Mouse (Mus musculus) brain, embryonic 18.5 days (tissue): Measurements from ENCODE around the gene Cmip.

Experiments used
- DNase-seq: peaks from one replicate; pipeline ENCODE4 v3.0.0-alpha.2; 2012; ENCODE audit warnings: low read depth, low spot score

Cmip gene

DNA sequence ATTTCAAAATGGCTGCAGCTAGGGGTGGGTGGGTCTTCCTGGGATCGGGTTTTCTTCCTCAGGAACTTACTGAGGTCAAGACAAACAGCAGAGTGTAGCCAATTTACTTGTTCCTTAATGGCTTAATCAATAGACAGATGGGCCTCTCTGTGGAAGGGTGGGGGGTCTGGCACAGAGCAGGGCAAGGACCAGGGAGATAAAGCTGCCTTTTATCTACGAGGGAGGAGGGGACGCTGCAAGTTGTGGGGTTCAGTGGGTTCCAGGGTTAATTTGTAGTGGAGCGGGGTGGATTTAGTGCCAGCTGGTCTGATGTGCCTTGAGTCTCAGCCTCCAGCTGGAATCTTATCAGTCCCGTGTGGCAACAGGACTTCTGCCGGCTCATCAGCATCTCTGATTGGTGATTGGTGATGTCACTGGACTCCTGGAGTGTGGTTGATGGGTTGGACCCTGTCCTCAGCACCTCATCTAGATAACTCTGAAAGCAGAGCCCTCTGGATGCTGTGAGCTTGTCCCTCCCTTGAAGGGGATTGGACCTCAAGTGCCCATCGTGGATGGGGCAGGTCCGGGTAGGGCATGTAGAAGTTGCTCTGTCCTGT is 65.9 kb downstream of the Cmip start:
- DNase-seq = no peak

DNA sequence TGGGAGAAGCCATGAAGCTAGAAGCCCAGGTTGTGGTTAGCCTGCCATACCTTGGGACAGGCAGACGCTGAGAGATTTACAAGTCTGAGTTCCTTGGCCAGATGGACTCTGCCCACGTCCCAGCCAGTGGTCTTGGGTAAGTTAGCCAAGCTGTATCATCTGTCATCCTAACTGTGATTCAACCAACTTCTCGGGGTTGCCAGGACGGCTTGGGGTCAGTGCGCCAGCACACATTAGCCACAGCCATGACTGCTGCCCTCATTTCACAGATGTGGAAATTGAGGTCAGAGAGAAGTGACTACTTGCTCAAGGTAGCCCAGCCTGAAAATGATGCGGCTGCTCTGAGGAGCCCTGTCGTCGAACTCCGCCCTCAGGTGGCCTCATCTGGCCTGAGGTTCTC is 68.0 kb downstream of the Cmip start:
- DNase-seq = no peak

DNA sequence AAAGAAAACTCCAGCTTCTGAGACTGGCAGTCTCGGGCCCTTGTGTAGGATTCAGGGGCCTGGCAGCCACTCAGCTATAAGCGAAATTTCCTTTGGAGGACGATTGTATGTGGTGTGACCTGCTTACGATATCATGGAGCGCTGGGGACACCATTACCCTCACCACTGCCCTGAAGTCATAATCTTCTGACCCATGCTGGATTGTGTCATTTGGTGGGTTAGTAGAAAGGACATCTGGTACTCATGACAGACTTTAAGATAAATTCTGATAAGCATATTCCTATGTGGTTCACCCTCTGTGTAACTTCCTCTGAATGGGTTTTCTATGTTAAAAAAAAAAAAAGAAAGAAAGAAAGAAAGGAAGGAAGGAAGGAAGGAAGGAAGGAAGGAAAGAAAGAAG is 69.9 kb downstream of the Cmip start:
- DNase-seq = no peak

DNA sequence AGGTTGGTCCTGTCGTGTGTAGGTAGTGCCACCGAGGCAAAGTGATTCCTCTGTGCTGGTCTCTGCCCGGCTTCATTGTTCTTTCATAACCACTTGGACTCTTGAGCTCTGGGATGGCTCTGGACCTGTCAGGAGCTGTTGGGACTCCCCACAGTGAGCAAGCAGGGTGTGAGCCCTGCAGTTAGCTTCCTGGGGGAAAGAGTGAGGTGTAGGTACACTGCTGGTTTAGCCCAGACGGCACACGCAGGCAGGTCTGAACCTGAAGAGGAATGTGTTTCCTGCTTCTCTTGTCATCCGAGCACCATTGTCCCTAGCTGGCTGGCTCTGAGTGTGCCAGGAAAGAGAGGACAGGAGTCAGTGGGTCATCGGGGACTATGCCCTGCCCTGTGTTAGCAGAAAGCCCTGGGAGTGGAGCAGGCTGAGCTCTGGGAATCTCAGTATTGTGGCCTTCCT is 70.5 kb downstream of the Cmip start:
- DNase-seq = no peak

DNA sequence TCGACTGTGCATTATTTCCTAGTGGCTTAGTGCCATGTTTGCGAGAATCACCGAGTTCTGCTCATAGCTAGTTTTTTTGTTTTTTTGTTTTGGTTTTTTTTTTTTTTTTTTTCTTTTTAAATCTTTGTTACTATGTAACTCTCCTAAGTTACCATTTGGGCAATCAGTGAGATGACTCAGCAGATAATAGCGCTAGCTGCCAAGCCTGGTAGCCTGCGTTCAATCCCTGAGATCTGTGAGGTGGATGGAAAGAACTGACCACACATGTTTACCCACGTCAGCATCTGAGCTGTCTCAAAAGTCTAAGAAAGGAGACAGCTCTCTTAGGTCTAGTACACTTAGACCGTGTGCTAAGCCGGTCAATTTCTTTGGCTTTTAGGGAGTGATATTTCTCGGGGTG is 71.9 kb downstream of the Cmip start:
- DNase-seq = no peak

DNA sequence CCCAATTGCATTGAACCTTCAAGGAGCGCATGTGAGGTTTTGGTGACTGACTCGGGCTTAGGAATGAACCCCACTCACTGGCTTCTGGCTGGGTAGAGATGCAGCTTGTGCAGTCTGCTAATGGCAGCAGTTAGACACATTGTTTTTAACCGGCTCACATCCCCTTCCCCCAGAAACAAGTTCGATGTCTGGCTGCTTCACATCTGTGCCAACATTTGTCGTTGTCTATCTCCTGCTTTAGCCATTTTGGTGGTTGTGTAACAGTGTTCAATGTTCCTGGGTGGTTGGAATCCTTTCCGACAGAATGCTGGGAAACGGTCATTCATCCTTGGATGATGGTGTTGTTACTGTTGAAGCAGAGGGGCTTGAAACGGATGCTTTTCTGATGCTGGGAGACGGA is 72.3 kb downstream of the Cmip start:
- no peak for DNase-seq

DNA sequence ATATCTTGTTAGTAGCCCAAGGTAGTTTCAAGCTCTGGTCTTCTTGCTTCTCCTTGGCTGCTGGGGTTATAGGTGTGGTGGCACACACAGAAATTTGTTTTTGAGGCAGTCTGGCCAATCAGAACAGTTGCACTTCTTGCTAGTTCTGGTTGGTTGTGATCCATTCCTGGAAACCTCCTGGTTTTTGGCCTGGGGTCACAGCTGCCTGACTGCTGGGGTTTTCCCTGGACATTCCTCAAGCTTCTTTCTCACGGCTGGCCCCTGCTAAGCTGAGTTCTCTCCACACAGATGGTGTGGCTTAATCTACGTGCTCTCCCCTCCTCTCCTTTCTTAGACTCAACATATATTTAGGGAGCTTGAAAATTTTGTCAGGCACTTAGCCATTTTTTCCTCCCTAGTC is 73.0 kb downstream of the Cmip start:
- no peak for DNase-seq

DNA sequence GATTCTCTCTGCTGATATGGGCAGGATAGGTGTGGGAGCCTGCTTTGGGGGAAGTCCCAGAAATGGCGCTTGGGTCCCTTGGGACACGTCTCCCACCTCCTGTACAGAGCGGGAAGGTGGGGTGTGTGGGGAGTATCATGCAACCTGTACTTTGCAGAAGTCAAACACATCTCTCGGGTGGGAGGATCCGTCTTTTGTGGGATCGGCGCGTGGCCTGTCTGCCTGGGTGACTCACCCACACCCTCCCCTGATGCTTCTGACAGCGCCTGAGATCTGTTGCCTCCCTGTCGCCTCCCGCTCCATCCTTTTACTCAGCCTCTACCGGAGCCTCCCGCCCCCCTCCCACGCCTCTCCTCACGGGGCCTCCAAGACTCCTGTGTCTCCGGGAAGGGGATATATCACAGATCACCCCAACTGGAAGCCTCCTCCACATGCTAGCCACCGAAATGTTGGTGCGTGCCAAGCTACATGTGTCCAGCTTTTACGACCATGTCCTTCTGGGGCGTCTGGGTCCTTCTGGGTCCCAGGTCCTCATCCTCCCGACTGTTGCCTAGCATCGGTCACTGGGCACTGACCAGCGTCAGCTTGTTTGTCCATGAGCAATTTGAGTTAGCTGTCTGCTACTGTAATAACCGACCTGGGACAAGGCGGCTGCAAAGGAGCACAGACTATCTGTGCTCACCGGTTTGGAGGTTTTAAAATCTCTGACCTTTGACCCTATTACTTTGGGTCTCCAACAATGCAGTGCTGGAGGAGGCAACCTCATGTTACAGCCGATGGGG is 75.6 kb downstream of the Cmip start:
- DNase-seq = no peak

DNA sequence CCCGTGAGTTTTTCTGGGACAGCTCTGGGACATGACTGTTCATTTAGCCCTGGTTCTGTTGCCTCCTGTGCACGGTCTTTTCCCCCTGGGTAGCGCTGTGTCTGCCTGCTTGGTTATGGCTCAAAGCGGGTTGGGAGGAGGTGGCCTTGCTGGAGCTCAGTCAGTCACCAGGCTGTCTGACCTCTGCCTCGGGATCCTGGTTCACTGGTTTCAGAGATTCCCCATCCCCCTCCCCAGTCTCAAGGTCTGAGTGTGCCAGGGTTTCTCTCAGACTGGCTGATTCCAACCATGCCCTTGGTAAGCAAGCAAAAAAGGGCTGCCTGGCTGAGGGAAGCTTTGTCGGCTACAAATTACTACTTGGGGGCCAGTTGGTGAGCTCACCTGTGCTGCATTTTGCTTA is 76.8 kb downstream of the Cmip start:
- DNase-seq = no peak

DNA sequence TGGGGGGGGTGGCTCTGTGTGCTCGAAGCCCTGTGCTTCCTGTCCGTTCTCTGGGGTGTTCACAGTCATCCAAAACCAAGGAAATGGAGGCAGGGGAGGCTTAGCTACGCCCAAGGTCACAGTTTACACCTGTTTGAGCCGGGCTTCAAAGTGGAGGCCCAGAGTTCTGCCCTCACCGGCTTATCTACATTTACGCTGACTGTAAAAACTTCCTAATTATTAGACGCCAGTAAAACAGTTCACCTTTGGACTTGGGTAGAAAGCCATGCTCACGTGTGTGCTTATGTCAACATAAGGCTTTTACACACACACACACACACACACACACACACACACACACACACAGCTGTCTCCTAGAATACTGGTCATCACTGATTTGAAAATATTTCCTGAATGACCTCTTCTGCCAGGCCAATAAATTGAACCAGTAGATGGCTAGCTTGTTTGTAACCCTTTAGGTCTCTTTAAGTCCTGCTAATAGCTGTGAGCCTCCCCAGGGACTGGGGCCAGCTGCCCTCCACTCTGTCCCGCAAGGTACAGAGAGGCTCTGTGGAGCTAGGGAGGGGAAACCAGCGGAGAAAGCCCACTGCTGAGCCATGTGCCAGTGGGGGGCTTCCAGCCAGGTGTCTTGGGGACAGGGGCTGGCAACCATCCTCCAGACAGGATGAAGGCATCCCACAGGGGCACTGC is 77.3 kb downstream of the Cmip start:
- no peak for DNase-seq

DNA sequence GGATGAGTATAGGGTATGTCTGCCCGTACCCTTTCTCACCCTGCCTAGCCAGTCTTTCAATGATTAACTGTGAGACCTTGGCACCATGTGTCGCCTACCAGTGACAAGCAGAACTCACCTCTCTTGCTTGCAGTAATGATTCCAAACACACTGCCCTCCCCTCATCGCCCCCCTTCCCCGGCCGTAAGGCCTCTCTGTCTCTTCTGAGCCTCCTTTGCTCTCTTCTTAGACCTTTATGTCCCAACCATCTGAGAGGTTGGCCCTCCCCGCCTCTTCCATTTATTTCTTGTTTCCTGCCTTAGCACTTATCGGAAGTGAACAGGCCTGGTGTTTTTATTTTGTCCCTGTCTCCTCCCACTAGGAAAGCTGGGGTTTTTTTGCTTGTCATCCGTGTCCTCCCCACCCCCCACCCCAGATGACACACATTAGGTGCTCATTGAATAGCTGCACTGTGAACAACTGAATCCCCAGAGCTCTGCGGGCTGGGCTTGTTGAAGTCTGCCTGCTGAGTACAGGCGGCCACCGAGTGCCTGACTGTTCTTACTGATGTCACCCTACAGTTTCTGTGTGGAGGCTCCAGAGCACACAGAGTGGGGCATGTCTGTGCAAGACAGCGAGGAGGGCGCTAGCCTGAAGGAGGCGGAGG is 78.0 kb downstream of the Cmip start:
- DNase-seq = no peak

DNA sequence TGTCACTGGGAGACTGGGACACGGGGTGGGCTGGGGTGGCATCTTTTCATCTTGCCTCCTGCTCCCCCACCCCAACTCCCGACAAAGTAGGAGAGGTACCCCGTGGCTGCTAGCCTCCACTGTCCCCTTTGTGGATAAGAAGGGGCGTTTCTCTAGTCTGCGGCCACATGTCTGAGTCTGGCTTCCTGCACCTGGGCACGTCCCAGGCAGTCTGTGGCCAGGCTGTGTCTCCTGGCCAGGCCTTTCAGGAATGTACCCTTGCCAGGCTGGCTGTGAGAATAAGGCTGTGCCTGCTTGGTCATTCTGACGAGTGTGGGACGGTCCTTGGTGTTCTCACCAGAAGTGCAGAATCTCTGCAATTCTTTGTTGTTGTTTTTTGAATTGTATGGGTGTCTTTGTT is 78.6 kb downstream of the Cmip start:
- no peak for DNase-seq

DNA sequence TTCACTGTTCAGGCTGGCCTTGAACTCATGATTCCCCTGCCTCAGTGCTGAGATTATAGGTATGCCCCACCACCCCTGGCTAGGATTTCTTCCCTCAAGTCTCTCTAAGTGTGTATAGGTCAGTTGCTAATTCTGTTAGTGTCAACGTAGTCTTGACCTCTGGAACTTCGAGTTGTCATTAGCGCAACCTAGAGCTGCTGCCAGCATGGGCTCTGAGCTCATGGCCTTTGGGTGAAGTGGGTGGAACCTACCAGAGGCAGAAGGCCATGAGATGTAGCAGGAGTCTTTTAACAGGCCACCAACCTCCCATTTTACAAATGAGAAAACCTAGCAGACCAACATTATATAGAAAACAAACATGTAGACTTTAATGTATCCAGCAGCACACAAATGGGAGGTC is 80.3 kb downstream of the Cmip start:
- no peak for DNase-seq

DNA sequence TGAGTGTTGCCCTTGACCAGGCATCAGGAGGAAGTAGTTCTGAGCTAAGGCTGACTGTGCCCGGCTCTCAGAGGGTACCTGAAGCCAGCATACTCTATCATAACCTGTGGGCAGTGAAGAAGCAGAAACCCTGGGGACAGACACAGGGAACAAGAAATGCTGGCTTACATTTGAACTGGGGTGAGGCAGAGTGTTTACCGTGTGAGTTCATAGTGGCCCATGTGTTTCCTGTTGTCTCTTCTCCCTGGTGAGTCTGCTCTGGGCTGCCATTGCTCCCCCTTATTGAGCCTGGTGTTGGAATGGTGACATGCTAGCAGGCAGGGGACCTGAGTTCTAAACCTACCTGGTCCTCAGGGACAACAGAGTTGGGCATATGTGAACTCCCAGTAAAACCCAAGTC is 81.8 kb downstream of the Cmip start:
- DNase-seq = no peak

DNA sequence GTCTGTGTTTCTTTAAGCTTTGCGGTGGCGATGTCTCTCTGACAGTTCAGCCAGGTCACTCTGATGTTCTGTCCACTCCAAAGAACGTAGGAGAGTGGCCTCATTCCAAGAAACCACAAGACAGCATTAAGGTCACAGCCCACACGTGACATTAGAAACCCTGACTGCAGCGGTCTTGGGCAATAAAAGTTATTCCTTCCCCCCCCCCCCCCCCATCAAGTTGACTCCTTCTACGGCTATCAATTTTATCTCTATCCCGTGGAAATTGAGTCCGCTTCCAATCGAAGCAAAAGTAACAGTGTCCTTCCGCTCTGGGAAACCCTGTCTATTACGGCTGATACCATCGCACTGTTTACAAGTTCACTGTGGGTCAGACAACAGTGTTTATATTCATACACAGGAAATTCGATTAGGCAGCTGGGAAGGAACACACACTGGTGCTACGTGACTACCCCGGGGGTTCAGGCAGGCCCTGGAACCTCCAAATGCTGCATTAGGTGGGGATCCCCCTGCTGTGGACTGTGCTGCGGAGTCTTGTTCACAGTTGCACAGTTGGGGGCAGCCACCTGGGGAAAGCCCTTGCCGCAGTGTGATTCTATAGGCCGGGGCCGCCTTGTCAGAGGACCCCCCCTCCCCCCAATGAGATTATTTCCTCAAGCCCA is 82.6 kb downstream of the Cmip start:
- no peak for DNase-seq

DNA sequence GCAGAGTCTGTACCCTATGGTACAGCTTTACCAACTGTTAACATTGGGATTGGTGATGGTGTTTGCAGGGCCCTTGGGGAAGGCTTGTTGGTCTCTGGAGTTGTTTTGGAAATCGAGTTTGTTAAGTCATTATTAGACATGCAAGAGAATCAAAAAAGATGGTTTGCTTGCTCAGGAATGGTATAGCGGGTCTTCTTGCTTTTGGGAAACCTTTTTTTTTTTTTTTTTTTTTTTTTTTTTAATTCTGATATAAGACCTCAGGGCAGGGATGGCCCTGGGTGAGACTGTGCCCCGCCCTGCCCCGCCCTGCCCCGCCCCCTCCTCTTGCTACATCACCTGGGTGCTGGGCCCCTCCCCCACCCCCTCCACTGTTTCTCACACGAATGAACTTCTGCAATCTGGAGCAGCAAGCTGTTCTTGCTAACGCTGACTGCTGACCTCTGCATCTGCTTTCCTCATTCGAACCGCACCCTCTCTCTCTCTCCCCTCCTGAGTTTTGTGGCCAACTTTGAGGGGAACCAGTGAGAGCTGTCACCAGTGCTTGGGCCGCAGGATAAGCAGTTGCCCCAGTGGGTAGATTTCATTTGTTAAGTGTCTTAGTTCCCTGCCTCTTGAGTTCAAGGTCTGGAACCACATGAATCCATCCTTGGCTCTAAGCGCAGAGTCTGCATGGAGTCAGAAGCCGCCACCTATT is 83.2 kb downstream of the Cmip start:
- no peak for DNase-seq

DNA sequence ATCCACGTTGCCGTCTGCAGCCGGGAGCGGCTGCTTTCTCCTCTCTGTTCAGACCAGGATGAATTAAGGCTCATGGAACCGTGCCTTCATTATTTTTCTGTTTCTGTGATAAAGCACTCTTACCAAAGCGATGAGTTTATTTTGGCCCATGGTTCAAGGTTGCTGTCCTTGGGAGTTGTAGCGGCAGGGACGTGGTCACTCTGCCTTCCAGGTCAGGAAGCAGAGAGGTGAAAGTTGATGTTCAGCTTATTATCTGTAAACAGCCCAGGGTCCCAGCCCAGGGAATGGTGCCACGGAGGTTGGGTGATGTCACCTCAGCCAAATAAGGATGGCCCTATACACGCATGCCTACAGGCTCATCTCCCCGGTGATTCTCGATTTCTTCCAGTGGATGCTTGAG is 83.9 kb downstream of the Cmip start:
- no peak for DNase-seq

DNA sequence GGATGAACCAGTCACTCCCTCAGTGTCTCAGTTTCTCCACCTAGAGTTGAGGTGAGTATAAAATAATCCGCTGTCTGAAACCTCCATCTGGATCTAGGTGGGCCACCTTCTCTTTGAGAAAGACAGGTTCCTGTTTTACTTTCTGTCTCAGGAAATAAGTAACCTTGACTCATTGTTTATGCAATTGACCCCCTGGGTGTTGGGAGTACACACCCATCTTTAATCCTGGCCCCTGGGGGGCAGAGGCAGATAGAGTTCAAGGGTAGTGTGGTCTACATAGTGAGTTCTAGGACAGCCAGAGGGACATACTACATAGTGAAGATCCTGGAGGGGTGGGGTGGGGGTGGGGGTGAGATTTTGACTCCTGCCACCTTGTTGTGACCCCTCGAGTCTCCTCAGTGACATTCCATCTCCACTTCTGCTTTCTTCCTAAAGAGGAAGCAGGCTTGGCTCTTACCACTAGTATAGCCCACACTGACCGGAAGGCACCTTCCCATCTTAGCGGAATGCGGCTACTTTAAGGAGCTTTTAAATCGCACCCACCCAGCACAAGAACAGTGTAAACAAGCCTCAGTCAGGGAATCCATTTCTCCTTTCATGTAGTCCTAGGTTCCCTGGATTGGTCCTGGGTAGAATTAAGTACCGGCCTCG is 86.0 kb downstream of the Cmip start:
- no peak for DNase-seq

DNA sequence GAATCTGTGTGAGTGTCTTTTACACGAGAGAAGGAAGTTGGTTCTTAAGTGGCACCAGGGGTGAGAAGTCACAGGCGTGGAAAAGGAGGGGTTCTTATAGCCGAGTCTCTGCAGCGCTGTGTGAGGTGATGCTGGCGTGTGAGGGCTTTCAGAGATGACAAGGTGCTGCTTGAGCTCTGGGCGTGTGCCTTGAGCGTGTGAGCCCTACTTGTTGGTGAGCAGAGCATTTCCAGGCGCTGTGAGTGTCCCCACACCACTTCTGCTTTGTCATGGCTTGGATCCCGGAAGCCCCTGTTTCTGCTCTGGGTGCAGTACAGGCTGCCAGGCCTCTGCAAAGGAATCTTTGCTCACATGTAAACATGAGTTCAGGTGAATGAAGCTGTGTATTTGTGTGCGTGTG is 86.6 kb downstream of the Cmip start:
- no peak for DNase-seq

DNA sequence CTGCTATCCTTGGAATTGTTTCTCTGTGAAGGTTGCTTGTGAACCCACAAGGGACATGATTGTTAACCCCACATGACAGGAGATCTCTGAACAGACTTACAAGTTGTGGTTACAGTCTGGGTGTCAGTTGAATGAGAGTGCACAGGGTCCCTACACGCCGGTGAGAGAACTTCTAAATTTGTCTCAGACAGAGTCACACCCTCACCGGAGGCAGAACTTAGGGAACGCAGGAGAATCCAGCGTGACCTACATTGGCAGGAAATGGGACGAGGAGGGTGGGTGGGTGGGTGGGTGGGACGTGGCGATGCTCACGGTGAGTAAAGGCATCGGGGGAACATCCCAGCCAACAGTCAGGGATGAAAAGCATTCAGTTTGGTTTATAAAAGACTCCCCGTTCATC is 88.0 kb downstream of the Cmip start:
- no peak for DNase-seq

DNA sequence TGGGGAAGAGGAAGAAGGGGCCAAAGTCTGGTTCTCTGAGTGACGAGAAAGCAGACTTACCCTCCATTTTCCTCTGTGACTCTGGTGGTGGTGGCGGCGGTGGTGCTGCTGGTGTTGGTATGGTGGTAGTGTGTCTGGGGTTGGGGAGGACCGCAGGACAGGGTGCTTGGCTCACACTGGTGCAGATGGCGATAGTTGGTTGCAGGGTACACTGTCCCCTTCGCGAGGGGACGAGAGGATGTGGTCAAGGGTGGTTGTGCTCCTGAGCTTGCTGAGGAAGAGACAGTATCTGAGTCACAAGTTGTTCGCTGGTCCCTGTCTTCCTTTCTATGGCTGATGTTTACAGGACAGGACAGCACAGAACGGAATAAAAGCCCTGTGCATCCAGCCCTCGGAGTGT is 88.5 kb downstream of the Cmip start:
- DNase-seq = no peak
